Mouse (Mus musculus): Measurements from ENCODE around the gene Spry1. TPM values are rescaled to one million over a fixed set of nuclear protein-coding genes. Genes with fewer than 3 reads are reported as not detected.
A peak's percentile ranks its signal among the peaks of the same experiment; 100 is the strongest.
"Not testable (repeated sequence)": the region's sequence is repeated elsewhere in the genome, so short reads cannot be mapped to it uniquely, and the experiment has no call there.

Spry1 gene
- total RNA-seq (2022), result 10 to 100 TPM; 22.4 to 42.8 (median 34.7) TPM

GRCm38 (mm10) chr3:37639690-37640089, at the start of gene Spry1:
Gene Spry1 (plus strand): TSS chr3:37639947.
- peak; percentile 90 for DNase-seq

DNA sequence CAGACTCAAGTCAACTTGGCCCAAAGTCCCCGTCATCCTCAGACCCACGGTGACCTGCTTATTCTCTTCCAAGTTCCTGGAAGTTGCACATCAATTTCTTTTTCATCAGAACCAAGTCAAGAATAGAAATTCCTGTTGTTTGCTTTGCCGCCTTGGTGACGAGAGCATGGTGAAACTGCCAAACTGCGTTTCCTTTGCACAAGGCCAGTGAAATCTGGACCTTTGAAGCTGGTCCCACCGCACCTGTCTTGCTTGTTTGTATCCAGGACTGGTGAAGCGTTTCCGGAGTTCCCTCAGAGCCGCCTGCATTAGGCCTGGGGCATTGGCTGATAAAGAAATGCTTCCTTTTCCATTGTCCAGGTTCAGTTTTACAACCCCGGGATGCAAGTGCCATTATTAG, 44.0 kb upstream of the Spry1 start:
- peak; percentile 18 for DNase-seq

GRCm38 (mm10) chr3:37596519-37596918, 43.2 kb upstream of the Spry1 start:
- DNase-seq, result no peak

GRCm38 (mm10) chr3:37597200-37597599, 42.5 kb upstream of the Spry1 start:
- DNase-seq, result no peak

DNA sequence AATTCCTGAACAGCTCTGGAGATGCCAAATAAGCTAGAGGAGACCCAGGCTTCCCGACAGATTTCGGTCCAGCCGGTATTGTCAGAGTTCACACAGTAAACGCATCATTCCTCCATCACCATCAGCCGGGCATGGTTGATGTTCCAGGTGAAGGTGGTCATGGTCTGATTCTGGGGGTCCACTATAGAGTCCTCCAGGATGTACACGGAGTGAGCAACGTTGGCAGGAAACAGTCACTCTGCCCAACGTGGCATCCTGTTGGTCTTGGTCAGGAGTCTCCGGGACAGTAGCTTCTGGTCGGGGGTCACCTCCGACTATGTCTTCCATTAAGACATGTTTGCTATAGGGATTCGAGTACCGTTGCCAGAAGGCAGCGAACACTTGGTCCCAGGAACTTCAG, 40.1 kb upstream of the Spry1 start:
- DNase-seq, result not testable (repeated sequence)

- DNase-seq, result no peak
Measured at GRCm38 (mm10) chr3:37602356-37602755, 37.4 kb upstream of the Spry1 start.

GRCm38 (mm10) chr3:37602890-37603289, 36.9 kb upstream of the Spry1 start:
- no peak for DNase-seq

GRCm38 (mm10) chr3:37603541-37603940, 36.2 kb upstream of the Spry1 start:
- DNase-seq, result no peak

- no peak for DNase-seq
Measured at GRCm38 (mm10) chr3:37604976-37605875, 34.5 kb upstream of the Spry1 start.

DNA sequence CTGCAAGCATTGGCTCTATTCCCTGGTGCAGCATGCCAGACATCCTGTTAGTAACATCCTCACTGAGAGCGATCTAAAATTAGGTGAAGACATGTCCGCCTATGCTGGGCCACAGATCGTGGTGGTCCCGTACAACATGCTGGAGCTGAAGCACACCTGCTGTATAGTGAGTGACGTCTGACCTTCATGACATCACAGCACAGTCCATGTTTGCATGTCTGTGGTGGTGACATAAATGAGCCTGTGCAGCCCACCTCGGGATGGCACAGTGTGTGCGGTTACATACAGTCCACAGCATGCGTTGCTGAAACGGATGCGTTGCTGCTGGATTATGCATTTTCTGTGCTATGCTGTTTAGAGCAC, 33.9 kb upstream of the Spry1 start:
- no peak for DNase-seq

- DNase-seq, result no peak
Measured at GRCm38 (mm10) chr3:37608926-37609325, 30.8 kb upstream of the Spry1 start.

DNA sequence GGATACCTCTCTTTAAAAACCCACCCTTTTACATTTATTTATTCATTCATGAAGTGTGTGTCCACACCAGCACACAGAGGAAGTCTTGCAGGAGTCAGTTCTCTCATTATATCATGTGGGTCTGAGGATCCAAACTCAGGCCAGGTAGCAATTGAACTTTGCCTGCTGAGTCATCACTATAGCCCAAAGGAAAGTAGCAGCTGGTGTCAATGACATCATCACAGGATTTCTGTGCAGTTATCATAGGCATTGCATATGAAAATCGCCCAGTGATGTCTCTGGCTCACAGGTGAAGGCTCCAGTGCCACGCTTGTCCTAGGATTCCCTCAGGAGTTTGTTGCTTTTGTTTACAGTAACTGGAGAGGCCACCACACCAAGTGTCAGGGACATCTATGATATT, 29.1 kb upstream of the Spry1 start:
- no peak for DNase-seq

GRCm38 (mm10) chr3:37613722-37614121, 26.0 kb upstream of the Spry1 start:
- DNase-seq, result peak; percentile 11

- no peak for DNase-seq
Measured at GRCm38 (mm10) chr3:37614878-37615650, 24.7 kb upstream of the Spry1 start.

DNA sequence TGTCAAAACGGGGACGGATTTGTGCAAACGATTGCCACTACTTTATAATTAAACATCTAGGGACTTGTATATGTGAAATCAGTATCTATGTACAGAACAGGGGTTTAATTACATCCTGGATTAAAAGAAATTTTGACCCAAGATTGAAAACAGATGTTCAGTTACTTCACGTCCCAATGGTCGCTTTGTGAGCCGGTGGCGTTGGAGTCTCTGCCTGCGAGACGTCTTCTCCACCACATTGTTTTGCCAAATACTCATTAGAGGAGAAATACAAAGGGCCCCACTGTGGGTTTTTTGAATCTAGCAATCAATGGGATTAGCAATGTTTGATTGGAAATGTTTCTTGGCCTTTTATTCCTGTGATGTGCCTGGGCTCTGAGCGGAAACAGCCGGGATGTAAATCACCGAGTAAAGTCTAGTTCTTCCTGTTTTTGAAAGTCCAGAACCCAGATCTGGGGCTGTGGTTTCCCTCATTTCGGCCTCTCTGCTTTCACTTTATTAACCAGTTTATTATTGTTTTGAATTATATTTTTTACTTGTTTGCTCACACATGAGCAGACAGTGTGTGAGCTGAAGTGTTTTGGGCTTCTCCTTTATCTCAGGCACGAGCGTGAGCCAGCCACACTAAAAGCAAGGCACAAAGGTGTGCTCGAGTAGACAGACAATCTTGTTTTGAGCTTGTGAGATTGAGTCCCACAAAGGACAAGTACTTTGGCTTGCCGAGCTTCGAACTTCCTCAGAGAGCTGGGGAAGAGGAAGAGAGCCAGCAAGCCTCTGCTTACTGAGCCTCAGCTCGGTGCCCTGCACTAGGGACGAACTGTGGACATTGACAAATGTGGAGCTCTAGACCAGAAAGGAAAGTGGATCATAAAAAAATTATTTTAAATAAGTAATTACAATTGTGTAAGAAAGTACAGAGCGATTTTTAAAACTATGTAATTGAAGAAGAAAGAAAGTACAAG, 22.9 kb upstream of the Spry1 start:
- no peak for DNase-seq

- DNase-seq, result no peak
Measured at GRCm38 (mm10) chr3:37632246-37632645, 7.5 kb upstream of the Spry1 start.

- no peak for DNase-seq
Measured at GRCm38 (mm10) chr3:37632751-37633150, 7.0 kb upstream of the Spry1 start.

DNA sequence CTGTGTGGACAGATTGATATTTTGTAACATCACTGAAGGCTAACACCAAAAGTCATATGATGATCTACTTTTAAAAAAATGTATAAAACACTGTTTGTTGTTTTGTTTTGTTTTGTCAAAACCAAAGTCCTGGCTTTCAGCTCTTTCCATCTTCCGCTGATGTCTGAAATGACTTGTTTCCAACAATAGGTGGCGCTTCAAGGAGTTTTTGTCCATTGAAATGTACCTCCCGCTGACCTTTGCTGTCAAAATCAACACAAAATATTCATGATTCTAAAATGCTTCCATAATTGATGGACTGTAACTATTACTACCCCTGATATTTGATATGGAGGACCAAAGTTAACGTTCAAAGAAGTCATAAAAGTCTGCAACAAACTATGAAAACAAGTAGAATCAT, 5.1 kb upstream of the Spry1 start:
- DNase-seq, result no peak

- no peak for DNase-seq
Measured at GRCm38 (mm10) chr3:37636921-37637320, 2.8 kb upstream of the Spry1 start.

DNA sequence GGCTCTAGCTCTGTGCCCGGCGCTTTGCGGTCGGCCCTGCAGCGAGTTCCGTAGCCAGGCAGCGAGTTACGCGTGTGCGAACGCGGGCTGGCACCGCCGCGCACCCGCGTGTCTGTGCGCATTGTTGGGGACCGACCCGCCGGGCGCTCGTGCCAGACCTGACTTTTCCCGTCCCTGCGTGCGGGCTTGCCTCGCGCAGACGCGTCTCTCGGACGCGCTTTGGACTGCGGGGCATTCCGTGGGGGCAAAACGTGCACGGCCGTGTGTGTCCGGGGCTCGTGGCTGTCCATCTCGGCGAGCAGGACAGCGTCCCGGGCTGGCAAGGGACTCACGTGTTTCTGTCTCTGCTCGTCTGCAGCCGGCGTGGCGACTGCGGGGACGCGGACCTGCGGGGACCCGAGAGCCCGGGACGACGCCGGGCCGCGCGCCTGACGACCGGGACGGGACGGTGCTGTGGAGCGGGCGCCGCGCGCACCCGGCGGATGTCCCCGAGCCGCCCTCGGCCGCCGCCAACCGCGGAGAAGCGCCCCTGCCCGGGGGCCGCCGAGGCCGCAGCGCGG, 495 bp downstream of the Spry1 start:
- peak; percentile 33 for DNase-seq

- peak; percentile 59 for DNase-seq
Measured at GRCm38 (mm10) chr3:37640810-37641209, 1.1 kb downstream of the Spry1 start.

Data from adrenal gland, adult 8-10 months (tissue).